Mouse (Mus musculus) cerebellum, adult 2 months (tissue): ENCODE results near the gene Slc25a29.

Source experiments
- CTCF ChIP-seq: fragments of 200-500 bp; IDR thresholded peaks from 2 replicates; pipeline ENCODE4 v1.5.1; 2011; ENCODE audit warnings: low read depth, mild to moderate bottlenecking, control low read depth, low read length, moderate library complexity, borderline replicate concordance; ENCODE audit not compliant: insufficient read depth
- POLR2A ChIP-seq: fragments of 200-500 bp; IDR thresholded peaks from 2 replicates; pipeline ENCODE4 v1.6.1; 2011; ENCODE audit warnings: low read length, control low read depth, borderline replicate concordance; ENCODE audit not compliant: insufficient read depth

DNA sequence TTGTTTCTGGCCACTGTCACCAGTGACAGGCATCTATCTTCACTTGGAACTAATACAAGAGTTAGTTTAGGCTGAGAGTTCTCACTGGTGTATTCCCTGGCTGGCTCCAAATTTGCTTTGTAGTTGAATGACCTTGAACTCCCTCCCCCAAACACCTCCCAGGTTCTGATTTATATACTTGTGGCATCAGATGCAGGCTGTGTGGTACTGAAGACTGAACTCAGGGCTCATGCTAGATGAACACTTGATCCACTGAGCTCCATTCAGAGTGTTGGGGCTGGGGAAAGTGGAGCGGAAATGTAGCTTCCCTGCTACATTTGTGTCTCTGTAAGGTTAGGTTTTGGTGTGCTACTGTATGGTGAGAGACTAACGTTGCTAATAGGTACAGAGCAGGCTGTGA is 31.3 kb downstream of the Slc25a29 start:
- no peak for TF ChIP-seq POLR2A
- TF ChIP-seq CTCF = no peak
